In genomic region chr7:16125829-16126228, GRCm38 (mm10) we compare ENCODE assay signal across 29 mouse cellular contexts. TPM values are rescaled to one million over a fixed set of nuclear protein-coding genes. Genes with fewer than 3 reads are reported as not detected.
DNase-seq lines count a peak whose midpoint lies in the region; ATAC-seq and TF ChIP-seq lines count a peak whose summit lies in the region.
"Had no signal": no experiment of that assay in that cellular context is flagged by ENCODE, and none has a peak within 500 bp of the region (broad histone marks: within the 10 kb centered on the region; RNA-seq: fewer than 3 reads in every experiment).

No protein-coding gene starts in this region.

- H3K4me2 ChIP-seq in lung, embryonic 14.5 days = no peak overlapping the region
- H3K4me2 ChIP-seq: forebrain, embryonic 13.5 days; heart, embryonic 13.5 days; hindbrain, embryonic 14.5 days had no signal

- H3K4me3 ChIP-seq in cerebellum, adult 2 months (replicated peaks; ENCODE audit: insufficient read depth, low read depth, low read length) = no peak overlapping the region
- H3K4me3 ChIP-seq in layer of hippocampus, adult 2 months = no peak overlapping the region
- H3K4me3 ChIP-seq in lung, embryonic 14.5 days (ENCODE audit: low read depth, low read length) = no peak overlapping the region
- H3K4me3 ChIP-seq: forebrain, embryonic 10.5 days; forebrain, embryonic 13.5 days; heart, adult 2 months; heart, embryonic 10.5 days; heart, embryonic 13.5 days had no signal

- no peaks in the 10 kb centered on the region for H3K9me3 ChIP-seq in lung, embryonic 14.5 days (ENCODE audit: low read depth, low read length)
- H3K9me3 ChIP-seq: forebrain, embryonic 10.5 days; forebrain, embryonic 13.5 days; G1E; heart, embryonic 10.5 days; heart, embryonic 13.5 days had no signal

- peaks cover 25% of the 10 kb centered on the region for H3K4me1 ChIP-seq in cerebellum, adult 2 months (ENCODE audit: control insufficient read depth, insufficient read depth, low read length)
- H3K4me1 ChIP-seq in lung, embryonic 14.5 days (ENCODE audit: insufficient read depth) = 0 out of 2 replicates have a peak, but pooled peaks cover 2% of the 10 kb centered on the region

- TF ChIP-seq CTCF in cerebellum, adult 2 months (IDR thresholded peaks at IDR 0.05; ENCODE audit: borderline replicate concordance, insufficient read depth, low read depth, low read length) = 0 out of 2 replicates have a peak, but pooled peaks have one; percentile 25
- TF ChIP-seq CTCF in layer of hippocampus, adult 2 months (conservative IDR thresholded peaks at IDR 0.05) = peak; percentile 25
- peak; percentile 30; the same call in 1 of the 2 replicates for TF ChIP-seq CTCF in lung, embryonic 14.5 days (IDR thresholded peaks at IDR 0.05; ENCODE audit: low read depth)

- TF ChIP-seq POLR2A in cerebellum, adult 2 months (IDR thresholded peaks at IDR 0.05; ENCODE audit: borderline replicate concordance, insufficient read depth, low read length) = no peak

- peaks cover 6% of the 10 kb centered on the region; the same call in 1 of the 2 replicates for H3K36me3 ChIP-seq in lung, embryonic 14.5 days (ENCODE audit: insufficient read depth)

- no peaks in the 10 kb centered on the region for H3K27me3 ChIP-seq in cerebellum, adult 2 months (ENCODE audit: control insufficient read depth, insufficient read depth, low read length)
- H3K27me3 ChIP-seq in lung, embryonic 14.5 days (ENCODE audit: insufficient read depth, low read length) = no peaks in the 10 kb centered on the region
- H3K27me3 ChIP-seq: CH12.LX; forebrain, embryonic 13.5 days had no signal

- peak overlapping the region; percentile 20; the same call in 1 of the 2 replicates for H3K27ac ChIP-seq in cerebellum, adult 2 months (ENCODE audit: insufficient read depth, low read length)
- no peak overlapping the region for H3K27ac ChIP-seq in layer of hippocampus, adult 2 months
- no peak overlapping the region for H3K27ac ChIP-seq in lung, embryonic 14.5 days (ENCODE audit: low read depth)
- H3K27ac ChIP-seq: forebrain, embryonic 10.5 days; forebrain, embryonic 13.5 days; heart, adult 2 months; heart, embryonic 10.5 days; heart, embryonic 13.5 days; hindbrain, embryonic 14.5 days; hindbrain, postnatal 0 days had no signal

- WGBS in cerebellum, adult 2 months = 19% methylated on average over 9 of the region's 9 CpGs
- WGBS in lung, embryonic 14.5 days = 71% methylated on average over 9 of the region's 9 CpGs

- peak in 1 of 2 experiments; percentile 45 for DNase-seq in cerebellum, adult 2 months
- DNase-seq in cerebellum, adult 11 months = no peak
- DNase-seq in layer of hippocampus, adult 2 months (ENCODE audit: low spot score in 2 of 2) = no peak
- no peak for DNase-seq in layer of hippocampus, postnatal 10 days (ENCODE audit: low spot score in 2 of 2)
- no peak for DNase-seq in lung, embryonic 14.5 days
- no peak for DNase-seq in lung, postnatal 4 days
- DNase-seq: adrenal gland, postnatal 10 days; adrenal gland, postnatal 36 days; B cell, adult 2 months; cerebellum, adult 18-20 months; cerebellum, postnatal 10 days; cerebellum, postnatal 36 days; gastrocnemius, postnatal 10 days; gastrocnemius, postnatal 36 days; heart, adult 2 months; heart, postnatal 14 days; heart, postnatal 4 days had no signal

- ATAC-seq in lung, embryonic 14.5 days (ENCODE audit: insufficient read depth) = no peak
- ATAC-seq: forebrain, embryonic 13.5 days; forebrain, embryonic 16.5 days; hindbrain, postnatal 0 days; inflammation-experienced regulatory T-cells, adult 6 months; Patski had no signal

- H3K9ac ChIP-seq in lung, embryonic 14.5 days = no peak overlapping the region
- H3K9ac ChIP-seq: forebrain, embryonic 13.5 days; heart, embryonic 13.5 days; hindbrain, embryonic 14.5 days had no signal

RNA-seq across cellular contexts. Expression of gene Slc8a2, which starts 3.8 kb away (rescaled TPM):
- polyA plus RNA-seq in cerebellum, adult 2 months (2012; rRNA removed) = 84.6 and 116 TPM in 2 replicates
- 100 to 1,000 TPM; 305 to 320 TPM for total RNA-seq in layer of hippocampus, adult 2 months (2021)
- total RNA-seq in layer of hippocampus, postnatal 10 days (2021) = 100 to 1,000 TPM; 282 to 292 TPM
- 0.12 and 0.17 TPM in 2 replicates for polyA plus RNA-seq in lung, embryonic 14.5 days (2014; fragmentation: Nextera tagmentation; extraction: Ambion mirVana)
- total RNA-seq: granulocyte monocyte progenitor cell, adult 5-6 weeks had no signal
- polyA plus RNA-seq: inflammation-experienced regulatory T-cells, adult 6 months had no signal

RNA-seq across cellular contexts. Expression of gene Kptn, which starts 6.1 kb away (rescaled TPM):
- polyA plus RNA-seq in cerebellum, adult 2 months (2012; rRNA removed) = 56.4 and 60.5 TPM in 2 replicates
- 10 to 100 TPM; 39.4 to 47.0 TPM for total RNA-seq in layer of hippocampus, adult 2 months (2021)
- total RNA-seq in layer of hippocampus, postnatal 10 days (2021) = 10 to 100 TPM; 33.3 to 39.1 TPM
- polyA plus RNA-seq in lung, embryonic 14.5 days (2014; fragmentation: Nextera tagmentation; extraction: Ambion mirVana) = 26.6 and 26.7 TPM in 2 replicates

RNA-seq across cellular contexts. Expression of gene Napa, which starts 27.6 kb away (rescaled TPM):
- 447 and 471 TPM in 2 replicates for polyA plus RNA-seq in cerebellum, adult 2 months (2012; rRNA removed)
- total RNA-seq in layer of hippocampus, adult 2 months (2021) = 100 to 1,000 TPM; 309 to 325 TPM
- 100 to 1,000 TPM; 191 to 195 TPM for total RNA-seq in layer of hippocampus, postnatal 10 days (2021)
- polyA plus RNA-seq in lung, embryonic 14.5 days (2014; fragmentation: Nextera tagmentation; extraction: Ambion mirVana) = 168 and 176 TPM in 2 replicates

RNA-seq across cellular contexts. Expression of gene Meis3, which starts 49.1 kb away (rescaled TPM):
- polyA plus RNA-seq in cerebellum, adult 2 months (2012; rRNA removed) = 93.5 and 94.2 TPM in 2 replicates
- 10 to 100 TPM; 37.3 to 38.6 TPM for total RNA-seq in layer of hippocampus, adult 2 months (2021)
- 10 to 100 TPM; 36.2 to 41.5 TPM for total RNA-seq in layer of hippocampus, postnatal 10 days (2021)
- 21.0 and 24.9 TPM in 2 replicates for polyA plus RNA-seq in lung, embryonic 14.5 days (2014; fragmentation: Nextera tagmentation; extraction: Ambion mirVana)
- total RNA-seq: granulocyte monocyte progenitor cell, adult 5-6 weeks had no signal
